Mouse (Mus musculus): ENCODE measurements around the gene Zfp324. TPM values are rescaled to one million over a fixed set of nuclear protein-coding genes. Genes with fewer than 3 reads are reported as not detected.
"Not testable (repeated sequence)": the region's sequence is repeated elsewhere in the genome, so short reads cannot be mapped to it uniquely, and the experiment has no call there.

Zfp324 gene
- total RNA-seq (2021) = 10 to 100 TPM; 10.0 to 11.1 TPM
- 9.4 and 9.7 TPM in 2 replicates for polyA plus RNA-seq (2012; rRNA removed)
- long read RNA-seq, full-length matches to known transcripts = 2 of 3 reads
- long read RNA-seq, partial matches to known transcripts = 0 of 3 reads
- long read RNA-seq, other reads (novel, unspliced or antisense) = 1 of 3 reads

DNA sequence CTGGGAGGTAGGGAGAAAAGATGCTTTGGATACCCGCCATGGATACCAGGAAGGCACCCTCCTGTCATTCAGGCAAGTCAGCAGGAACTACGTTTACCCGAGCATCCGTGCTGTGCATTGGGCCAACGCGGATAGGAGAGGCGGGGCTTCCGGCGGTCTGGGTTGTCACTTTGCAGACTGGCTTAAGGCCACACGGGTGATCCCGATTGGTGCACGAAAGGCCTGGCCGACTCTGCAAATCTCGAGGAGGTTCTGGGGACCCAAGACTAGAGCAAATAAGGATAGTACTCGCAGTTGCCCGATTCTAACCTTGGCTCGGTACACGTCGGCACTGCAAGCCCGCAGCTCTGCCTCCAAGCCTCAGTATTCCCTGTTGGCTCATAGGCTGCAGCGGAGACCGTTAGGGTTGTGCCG is at the start of gene Zfp324:
Zfp324 (plus strand) TSS at position 161 of the 414 bp plus-strand sequence.
- peak; percentile 95 for DNase-seq

DNA sequence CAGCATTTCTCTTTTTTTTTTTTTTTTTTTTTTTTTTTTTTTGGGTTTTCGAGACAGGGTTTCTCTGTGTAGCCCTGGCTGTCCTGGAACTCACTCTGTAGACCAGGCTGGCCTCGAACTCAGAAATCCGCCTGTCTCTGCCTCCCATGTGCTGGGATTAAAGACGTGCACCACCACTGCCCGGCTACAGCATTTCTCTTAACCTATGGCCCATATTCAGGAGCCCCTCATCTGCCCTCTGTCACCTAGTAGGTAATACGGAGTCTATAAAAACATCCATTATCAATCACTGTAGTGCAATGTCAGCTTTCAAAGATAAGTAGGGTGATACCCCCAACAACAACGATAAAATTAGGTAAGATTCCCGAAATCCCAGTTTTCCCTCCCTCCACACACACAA is 45.1 kb upstream of the Zfp324 start:
- not testable (repeated sequence) for DNase-seq

DNA sequence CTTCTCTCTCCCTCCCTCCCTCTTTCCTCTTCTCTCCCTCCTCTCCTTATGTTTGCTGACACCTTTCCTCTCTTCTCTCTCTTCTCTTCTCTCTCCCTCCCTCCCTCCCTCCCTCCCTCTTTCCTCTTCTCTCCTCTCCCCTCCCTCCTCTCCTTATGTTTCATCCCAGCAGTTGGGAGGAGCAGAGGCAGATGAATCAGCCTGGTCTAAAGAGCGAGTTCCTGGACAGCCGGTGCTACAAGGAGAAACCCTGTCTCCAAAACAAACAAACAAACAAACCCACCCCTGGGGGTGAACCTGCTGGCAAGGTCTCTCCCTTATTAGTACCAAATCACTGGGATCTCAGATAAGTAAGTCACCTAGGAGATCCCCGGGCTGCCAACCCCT is 44.3 kb upstream of the Zfp324 start:
- DNase-seq = no peak

DNA sequence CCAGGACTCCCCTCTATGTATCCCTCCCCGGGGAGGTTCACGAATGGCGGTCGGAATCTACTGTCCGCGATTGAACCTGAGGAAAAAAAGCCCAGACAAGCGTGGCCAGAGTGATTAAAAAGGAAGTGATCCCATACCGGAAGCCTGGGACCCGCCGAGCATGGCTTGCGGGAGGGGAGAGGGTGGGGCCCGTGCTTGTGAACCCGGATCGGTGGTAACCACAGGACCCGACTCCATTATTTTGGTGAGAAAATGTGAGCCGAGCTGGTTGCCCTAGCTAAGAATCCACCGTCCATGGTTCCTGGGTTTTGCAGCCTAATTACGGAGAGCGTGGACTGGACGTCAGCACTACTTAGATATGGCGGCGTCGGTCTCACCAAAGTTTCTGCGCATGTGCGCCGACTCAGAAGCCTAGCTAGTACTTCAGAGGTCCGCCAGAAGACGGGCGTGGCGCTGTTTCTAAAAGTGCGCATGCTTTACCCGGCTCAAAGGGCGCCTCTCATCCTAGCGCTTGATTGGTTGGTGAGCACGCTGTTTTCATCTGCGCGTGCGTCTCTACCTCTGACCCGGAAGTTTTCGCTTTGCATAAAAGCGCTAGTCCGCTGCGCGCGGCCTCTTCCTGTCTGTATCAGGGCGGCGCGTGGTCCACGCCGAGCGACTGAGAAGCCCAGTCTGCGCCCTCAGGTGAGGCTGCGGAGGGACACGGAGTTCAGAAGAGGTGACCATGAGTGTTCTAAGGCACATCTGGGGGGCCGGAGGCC is 43.8 kb upstream of the Zfp324 start, which contains the start of gene Rps5:
Rps5 (plus strand) TSS at position 586 of the 761 bp plus-strand sequence.
- DNase-seq = peak; percentile 98

DNA sequence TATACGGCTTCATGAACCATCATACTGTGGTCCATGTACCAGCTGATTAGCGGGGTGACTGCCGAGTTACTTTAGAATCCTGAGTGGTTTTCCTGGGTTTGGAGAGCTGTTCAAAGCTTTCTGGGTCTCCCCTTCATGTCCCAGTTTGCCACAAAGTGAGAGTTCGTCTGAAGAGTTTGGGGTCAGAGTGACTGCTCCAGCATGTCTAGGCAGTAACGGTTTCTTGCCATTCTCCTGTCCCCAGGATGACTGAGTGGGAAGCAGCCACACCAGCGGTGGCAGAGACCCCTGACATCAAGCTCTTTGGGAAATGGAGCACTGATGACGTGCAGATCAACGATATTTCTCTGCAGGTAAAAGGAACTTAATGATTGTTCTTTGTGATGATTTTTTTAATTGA is 42.9 kb upstream of the Zfp324 start:
- no peak for DNase-seq

DNA sequence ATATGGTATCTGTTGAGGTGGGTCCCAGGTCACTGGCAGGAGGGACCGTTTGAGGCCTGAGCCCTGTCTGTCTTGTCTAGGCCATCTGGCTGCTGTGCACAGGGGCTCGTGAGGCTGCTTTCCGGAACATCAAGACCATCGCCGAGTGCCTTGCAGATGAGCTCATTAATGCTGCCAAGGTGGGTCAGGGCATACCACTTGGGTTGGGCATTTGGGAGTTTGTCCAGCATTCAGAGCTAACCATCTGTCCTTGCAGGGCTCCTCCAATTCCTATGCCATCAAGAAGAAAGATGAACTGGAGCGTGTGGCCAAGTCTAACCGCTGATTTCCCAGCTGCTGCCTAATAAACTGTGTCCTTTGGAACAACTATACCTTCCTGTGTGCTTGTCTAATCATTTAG is 39.3 kb upstream of the Zfp324 start:
- no peak for DNase-seq

DNA sequence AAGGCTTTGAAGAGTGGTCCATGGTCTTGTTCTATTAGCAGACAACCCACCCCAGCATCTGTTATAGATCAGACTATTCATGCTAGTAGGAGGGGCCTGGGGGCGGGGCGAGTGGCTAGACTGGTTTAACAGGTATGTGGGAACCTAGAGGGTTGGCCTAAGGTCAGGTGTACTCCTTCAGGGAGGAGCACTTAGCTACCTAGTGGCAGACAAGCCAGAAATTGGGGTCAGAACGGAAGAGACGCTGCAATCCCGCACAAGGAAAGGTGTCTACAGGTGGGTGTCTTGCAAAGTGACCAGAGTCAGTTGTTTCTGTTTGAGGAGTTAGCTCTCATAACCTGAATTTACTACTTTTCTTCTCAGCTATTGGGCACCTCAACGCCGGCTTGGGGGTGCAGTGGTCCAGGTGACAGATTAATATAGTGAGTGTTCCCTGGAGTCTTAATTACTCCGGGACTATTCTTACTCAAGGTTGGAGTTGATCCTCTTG is 38.4 kb upstream of the Zfp324 start, which contains the start of gene Rnf225:
Rnf225 (plus strand) TSS at position 226 of the 490 bp plus-strand sequence.
- no peak for DNase-seq

DNA sequence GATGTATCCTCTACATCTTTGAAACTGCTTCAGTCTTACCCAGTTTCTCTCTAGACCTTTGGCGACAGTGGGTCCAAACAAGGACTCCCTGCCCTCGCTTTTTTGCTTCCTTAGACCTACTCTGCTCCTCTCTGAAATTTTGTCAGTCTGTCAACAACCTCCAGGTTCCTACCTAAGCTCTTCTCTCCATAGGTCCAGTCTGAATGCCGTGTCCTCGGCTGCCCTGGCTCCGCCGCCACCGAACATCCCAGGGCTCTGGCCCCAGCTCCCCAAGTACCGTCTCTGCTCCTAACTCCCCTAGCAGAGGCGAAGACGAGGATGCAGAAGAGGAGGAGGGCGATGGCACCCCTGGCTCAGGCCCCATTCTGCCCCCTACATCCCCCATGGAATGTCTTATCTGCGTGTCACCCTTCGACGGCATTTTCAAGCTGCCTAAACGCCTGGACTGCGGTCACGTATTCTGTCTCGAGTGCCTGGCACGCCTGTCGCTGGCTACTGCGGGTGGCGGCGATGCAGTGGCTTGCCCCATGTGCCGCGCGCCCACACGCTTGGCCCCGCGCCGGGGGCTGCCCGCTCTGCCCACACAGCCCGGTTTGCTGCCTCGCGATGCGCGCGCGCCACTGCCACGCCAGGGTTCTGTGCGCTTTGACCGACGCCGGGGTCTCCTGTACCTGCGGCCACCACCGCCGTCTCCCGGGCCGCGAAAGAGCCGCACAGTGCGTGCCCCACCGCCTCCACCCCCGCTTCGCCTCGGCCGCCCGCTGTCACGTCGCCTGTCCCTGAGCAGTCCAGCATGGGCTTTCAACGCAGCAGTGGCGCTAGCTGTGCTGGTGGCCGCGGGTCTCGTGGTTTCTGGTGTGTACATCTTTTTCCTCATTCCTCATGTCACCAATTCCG is 37.7 kb upstream of the Zfp324 start:
- peak; percentile 61 for DNase-seq

DNA sequence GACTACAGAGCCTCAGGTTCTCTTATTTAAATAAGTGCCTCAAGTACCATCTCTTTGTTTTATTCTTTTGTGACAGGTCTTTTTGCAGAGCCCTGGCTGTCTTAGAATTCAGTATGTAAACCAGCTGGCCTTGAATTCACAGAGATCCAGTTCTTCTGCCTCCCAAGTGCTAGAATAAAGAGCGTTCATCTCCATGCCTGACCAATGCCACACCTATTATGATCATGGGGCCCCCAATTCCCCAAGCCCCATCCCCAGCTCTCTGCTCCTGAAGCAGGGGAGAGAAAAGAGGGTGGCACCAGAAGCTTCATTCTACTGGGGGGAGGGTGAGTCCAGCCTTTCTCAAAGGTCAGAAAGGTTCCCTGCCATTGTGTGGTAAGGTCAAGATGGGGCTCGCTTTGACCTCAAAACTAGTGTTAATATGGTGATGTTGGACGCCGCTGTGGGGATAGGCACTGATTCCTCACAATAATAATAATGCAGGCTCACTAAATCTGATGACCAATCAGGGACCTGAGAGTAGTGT is 32.0 kb upstream of the Zfp324 start:
- DNase-seq = no peak

DNA sequence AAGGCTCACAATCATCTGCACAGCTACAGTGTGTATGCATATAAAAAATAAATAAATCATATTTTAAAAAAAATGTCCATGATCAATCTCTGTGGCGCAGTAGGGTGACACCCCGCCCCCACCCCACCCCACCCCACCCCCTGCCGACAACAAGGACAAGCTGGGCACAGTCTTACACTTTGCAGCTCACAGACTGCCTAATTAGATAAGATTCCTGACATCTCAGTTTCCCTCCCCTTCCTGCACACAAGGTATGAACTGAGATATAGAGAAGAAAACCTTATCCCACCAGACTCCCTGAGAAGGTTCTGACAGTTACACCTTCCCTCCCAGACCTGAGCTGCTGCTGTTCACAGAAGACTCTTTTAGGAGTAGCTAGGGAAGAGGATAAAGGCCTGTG is 30.8 kb upstream of the Zfp324 start:
- no peak for DNase-seq

DNA sequence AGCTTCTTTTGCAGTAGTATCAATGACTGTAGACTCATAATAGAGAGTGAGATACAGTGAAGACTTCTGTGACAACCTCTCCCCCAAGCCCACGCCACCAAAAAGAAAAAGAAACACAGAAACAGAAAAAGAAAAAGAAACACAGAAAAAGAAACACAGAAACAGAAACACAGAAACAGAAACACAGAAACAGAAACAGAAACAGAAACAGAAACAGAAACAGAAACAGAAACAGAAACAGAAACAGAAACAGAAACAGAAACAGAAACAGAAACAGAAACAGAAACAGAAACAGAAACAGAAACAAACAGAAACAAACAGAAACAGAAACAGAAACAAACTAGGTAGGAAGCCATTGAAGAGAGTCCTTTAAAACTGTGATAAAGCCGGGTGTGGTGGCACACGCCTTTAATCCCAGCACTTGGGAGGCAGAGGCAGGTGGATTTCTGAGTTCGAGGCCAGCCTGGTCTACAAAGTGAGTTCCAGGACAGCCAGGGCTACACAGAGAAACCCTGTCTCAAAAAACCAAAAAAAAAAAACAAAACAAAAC is 28.3 kb upstream of the Zfp324 start:
- not testable (repeated sequence) for DNase-seq

DNA sequence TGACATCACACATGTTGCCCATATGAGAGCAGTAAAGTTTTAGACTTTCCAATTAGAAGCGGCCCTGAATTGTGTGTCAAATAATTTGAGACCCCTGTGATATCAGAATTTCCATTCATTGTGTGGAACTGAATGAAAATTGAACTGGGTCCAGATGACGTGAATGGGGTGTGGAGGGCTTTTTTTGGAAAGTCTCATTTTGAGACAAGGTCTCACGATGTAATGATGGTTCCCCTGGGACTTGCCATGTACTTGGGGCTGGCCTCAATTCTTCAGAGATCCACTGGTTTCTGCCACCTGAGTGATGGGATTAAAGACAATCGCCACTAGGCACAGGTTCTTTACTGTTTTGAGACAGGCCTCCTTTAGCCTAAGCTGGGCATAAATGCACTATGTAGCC is 25.0 kb upstream of the Zfp324 start:
- DNase-seq = no peak

DNA sequence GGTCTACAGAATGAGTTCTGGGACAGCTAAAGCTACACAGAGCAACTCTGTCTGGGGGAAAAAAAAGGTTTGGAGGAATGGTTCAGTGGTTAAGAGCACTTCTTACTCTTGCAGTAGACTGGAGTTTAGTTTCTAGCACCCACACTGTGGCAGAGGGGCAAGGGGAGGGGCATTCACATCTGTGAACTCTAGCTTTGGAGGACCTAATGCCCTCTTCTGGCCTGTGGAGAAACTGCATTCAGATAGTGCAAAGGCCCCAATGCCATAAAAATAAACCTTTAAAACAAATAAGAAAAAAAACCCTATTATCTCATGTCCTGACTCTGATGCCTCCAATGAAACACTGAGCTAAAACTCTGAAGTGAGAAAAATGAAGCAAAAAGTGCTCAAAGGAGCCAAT is 22.1 kb upstream of the Zfp324 start:
- DNase-seq = no peak

DNA sequence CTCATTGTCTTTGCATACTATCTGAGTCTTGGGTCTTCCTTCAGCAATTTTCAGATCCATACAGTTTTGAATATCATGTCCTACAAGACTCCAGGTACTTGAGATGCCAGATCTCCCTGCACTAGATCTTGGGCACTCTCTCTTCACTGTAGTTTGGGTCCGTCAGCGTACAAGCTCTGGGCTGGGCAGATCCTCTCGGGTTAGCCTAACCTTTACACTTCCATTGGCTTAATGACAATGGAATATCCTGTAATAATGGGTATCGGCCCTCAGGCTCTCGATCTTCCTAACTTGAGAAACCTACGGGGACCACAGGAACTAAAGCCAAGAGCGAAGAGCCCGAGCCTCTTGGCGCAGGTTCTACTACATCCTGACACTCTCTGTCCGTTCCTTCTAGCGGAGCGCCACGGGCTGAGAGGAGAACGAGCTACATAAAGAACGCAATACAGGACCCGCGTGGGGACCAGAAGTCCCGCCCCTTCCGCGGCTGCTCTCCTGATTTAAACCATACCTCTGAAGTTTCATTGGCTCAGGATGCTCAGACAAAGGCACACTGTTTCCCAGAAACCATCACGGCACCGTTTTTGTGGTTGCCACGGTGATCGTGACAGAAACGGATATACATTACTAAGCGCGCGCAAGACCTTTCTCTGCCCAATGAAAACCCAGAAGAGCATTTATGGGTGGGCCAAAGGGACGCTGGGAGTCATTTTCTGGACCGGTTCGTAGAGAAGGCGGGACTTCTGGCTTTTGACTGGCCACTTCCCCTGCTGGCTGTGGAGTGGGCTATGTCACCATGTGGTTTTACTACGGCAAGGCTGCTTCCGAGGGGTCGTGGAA is 16.4 kb upstream of the Zfp324 start:
- DNase-seq = peak; percentile 96

DNA sequence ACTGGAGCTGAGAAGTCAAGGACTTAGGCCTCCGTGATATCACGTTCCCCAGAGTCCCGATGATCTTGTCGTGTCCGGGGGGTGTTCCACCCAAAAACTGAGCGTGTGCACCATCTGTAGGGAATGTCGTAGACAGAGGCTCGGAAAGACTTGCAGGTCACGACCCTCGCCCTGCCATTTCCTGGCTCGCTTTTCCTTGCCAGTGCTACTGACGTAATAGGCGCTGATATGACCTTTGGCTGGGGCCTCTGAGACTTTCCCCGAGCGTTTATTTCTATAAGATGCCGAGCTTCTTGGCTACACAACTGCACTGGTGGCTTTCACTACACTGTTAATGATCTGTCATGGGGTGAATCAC is 15.8 kb upstream of the Zfp324 start:
- no peak for DNase-seq

DNA sequence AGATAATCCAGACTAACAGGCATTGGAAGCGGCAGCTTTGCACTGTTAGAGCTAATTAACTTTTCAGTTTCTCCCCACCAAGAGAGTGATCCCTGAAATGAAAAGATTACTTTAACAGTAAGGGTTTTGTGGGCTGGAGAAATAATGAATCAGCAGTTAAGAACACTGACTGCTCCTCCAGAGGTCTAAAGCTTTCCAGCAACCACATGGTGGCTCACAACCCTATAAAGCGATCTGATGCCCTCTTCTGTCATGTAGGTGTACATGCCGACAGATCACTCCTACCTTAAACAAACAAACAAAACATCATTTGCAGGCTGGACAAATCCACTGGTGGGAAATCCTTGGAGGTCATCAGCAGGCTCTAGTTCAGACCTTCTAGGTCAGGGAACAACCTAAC is 10.7 kb upstream of the Zfp324 start:
- no peak for DNase-seq

DNA sequence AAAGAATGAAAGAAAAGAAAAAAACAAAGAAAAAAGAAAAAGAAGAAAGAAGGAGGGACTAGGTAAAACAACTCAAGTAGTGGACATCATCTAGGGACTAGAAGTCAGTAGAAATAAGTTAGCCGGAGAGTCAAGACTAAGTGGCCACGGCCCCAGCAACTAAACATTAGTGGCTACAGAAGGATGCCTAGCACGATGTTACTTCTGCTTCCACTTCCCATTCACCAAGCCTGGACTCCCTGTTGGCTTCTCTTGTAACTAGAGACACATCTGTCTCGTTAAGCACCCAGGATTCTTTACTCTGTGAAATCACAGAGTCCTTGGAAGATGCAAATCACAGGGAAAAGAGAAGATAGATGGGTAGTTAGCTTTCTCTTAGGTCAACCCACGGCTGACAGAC is 8.1 kb upstream of the Zfp324 start:
- DNase-seq = no peak

DNA sequence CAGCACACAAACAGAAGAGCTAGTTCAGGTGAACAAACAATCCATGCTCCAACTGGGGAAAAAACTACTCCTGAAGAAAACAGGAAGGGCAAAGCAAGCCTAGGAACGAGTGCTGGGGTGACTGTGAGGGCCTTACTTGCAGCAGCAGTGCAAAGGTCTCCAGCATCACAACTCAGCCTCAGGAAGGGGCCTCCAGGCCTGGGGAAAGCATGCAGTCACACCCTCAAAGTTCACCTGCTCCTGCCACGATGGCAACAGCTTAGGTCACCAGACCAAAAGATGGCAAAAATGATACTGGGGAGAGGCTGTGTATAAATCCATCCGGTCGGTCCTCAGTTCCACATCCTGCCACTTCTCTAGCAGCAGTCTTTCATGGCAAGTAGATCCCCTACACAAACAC is 6.7 kb upstream of the Zfp324 start:
- DNase-seq = no peak

DNA sequence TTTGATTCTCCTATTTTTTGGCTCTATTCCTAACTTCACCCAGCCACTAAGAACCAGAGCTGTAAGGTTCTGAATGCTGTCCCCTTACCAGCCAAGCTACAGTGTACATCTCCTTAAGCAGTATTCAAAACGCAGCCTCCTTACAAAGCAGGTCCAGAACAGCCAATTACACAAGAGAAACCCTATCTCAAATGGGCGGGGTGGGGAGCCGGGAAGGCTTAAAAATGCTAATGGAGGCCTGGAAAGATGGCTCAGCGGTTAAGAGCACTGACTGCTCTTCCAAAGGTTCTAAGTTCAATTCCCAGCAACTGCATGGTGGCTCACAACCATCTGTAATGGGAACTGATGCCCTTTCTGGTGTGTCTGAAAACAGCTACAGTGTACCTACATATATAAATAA is 5.9 kb upstream of the Zfp324 start:
- DNase-seq = no peak

DNA sequence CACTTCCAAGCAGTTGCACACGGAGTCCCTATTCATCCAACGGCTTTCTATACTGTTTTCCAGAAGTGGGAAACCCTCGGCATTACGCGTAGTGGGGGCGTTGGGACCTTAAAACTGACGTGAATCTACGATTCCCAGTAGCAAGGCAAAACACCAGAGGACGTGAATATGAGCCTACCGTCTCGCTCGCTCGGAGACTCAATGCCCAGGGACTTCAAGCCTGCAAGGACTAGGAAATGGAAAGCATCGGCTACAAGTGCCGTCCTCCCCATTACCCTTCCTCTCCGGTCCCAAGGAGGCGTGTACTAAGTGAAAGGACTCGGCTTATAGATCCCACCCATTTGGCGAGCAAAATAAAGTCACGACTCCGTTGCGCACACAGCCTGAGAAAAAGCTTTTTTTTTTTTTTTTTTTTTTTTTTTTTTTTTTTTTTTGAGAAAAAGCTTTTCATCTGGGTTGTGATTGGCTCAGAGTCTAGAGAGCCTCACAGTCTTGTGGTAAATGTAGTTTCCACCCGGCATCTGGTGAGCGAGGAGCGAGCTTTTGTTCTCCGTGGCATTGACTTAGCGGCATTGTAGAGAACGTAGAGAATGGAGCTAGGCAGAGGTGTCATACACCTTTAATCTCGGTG is 4.0 kb upstream of the Zfp324 start:
- peak; percentile 64 for DNase-seq
